Mouse (Mus musculus): Measurements from ENCODE around the gene Mab21l1. TPM values are rescaled to one million over a fixed set of nuclear protein-coding genes. Genes with fewer than 3 reads are reported as not detected.

The Mab21l1 gene
- total RNA-seq, 1 experiment from 2014 or later = not detected

GRCm38 (mm10) chr3:55790609-55791008, 8.3 kb downstream of the Mab21l1 start:
- ATAC-seq (ENCODE audit: extremely low read depth, insufficient number of reproducible peaks, low FRiP score, poor library complexity, severe bottlenecking) = no peak

- no peak for ATAC-seq (ENCODE audit: extremely low read depth, insufficient number of reproducible peaks, low FRiP score, poor library complexity, severe bottlenecking)
These were observed 9.9 kb downstream of the Mab21l1 start for GRCm38 (mm10) chr3:55792251-55792650.

- ATAC-seq (ENCODE audit: extremely low read depth, insufficient number of reproducible peaks, low FRiP score, poor library complexity, severe bottlenecking) = no peak
These were observed 11.7 kb downstream of the Mab21l1 start for GRCm38 (mm10) chr3:55793842-55794575.

- no peak for ATAC-seq (ENCODE audit: extremely low read depth, insufficient number of reproducible peaks, low FRiP score, poor library complexity, severe bottlenecking)
These were observed 12.5 kb downstream of the Mab21l1 start for GRCm38 (mm10) chr3:55794768-55795167.

GRCm38 (mm10) chr3:55814993-55815625, 32.8 kb downstream of the Mab21l1 start:
- no peak for ATAC-seq (ENCODE audit: extremely low read depth, insufficient number of reproducible peaks, low FRiP score, poor library complexity, severe bottlenecking)

GRCm38 (mm10) chr3:55816096-55816495, 33.8 kb downstream of the Mab21l1 start:
- ATAC-seq (ENCODE audit: extremely low read depth, insufficient number of reproducible peaks, low FRiP score, poor library complexity, severe bottlenecking) = no peak

GRCm38 (mm10) chr3:55816638-55817375, 34.5 kb downstream of the Mab21l1 start:
- no peak for ATAC-seq (ENCODE audit: extremely low read depth, insufficient number of reproducible peaks, low FRiP score, poor library complexity, severe bottlenecking)

- no peak for ATAC-seq (ENCODE audit: extremely low read depth, insufficient number of reproducible peaks, low FRiP score, poor library complexity, severe bottlenecking)
These were observed 35.8 kb downstream of the Mab21l1 start for GRCm38 (mm10) chr3:55818082-55818481.

- no peak for ATAC-seq (ENCODE audit: extremely low read depth, insufficient number of reproducible peaks, low FRiP score, poor library complexity, severe bottlenecking)
These were observed 37.3 kb downstream of the Mab21l1 start for GRCm38 (mm10) chr3:55819598-55819997.

- no peak for ATAC-seq (ENCODE audit: extremely low read depth, insufficient number of reproducible peaks, low FRiP score, poor library complexity, severe bottlenecking)
These were observed 42.6 kb downstream of the Mab21l1 start for GRCm38 (mm10) chr3:55824864-55825263.

- no peak for ATAC-seq (ENCODE audit: extremely low read depth, insufficient number of reproducible peaks, low FRiP score, poor library complexity, severe bottlenecking)
These were observed 46.4 kb downstream of the Mab21l1 start for GRCm38 (mm10) chr3:55828481-55829256.

- ATAC-seq (ENCODE audit: extremely low read depth, insufficient number of reproducible peaks, low FRiP score, poor library complexity, severe bottlenecking) = no peak
These were observed 47.9 kb downstream of the Mab21l1 start for GRCm38 (mm10) chr3:55830226-55830625.

Measured in neutrophil, adult 5-6 weeks (primary cell).